Mouse (Mus musculus) ES-Bruce4 (cell line): Measurements from ENCODE around the gene Nat8f4.

ENCODE experiments used
- CTCF ChIP-seq: IDR thresholded peaks from one replicate; pipeline ENCODE4 v1.8.1; 2011; ENCODE audit warnings: low read depth, low read length
- EP300 ChIP-seq: IDR thresholded peaks from 2 replicates; pipeline ENCODE4 v1.6.1; 2011; ENCODE audit warnings: low read depth, low read length; ENCODE audit not compliant: insufficient read depth
- POLR2A ChIP-seq: IDR thresholded peaks from one replicate; pipeline ENCODE4 v1.8.1; 2011; ENCODE audit warnings: low read length; ENCODE audit not compliant: insufficient read depth

DNA sequence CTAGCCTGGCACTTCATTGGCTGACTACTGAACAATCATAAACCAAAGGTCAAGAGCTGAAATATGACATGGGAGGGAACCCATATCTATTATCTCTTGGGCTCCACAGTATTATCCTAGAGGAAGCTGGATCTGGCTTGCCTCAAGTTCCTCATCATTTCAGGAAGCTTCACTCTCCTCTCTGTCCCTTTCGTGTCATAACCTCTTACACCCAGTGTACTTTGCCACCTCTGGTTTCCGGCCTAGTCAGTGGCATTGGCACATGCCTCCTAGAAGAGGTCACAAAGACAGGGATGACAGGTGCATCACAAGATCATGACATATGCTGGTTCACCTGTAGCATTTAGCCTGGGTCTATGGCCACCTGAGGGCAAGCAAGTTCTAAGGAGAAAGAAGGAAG, 2.4 kb downstream of the Nat8f4 start:
- TF ChIP-seq CTCF (no peak), EP300 (no peak), POLR2A (no peak)
